ENCODE assay signal across 26 mouse cellular contexts in genomic region chr3:96824614-96825013, GRCm38 (mm10). TPM values are rescaled to one million over a fixed set of nuclear protein-coding genes. Genes with fewer than 3 reads are reported as not detected.
DNase-seq lines count a peak whose midpoint lies in the region; ATAC-seq and TF ChIP-seq lines count a peak whose summit lies in the region.
"Had no signal": no experiment of that assay in that cellular context is flagged by ENCODE, and none has a peak within 500 bp of the region (broad histone marks: within the 10 kb centered on the region; RNA-seq: fewer than 3 reads in every experiment).

No protein-coding gene starts in this region.

- no peak for TF ChIP-seq POLR2A in bone marrow, adult 2 months (IDR thresholded peaks at IDR 0.05; ENCODE audit: borderline replicate concordance, control insufficient read depth, low read depth, low read length)
- no peak for TF ChIP-seq POLR2A in small intestine, adult 2 months (IDR thresholded peaks at IDR 0.05; ENCODE audit: low read depth, low read length)

- no peak for ATAC-seq in kidney, embryonic 16.5 days (ENCODE audit: low FRiP score, low TSS enrichment)
- ATAC-seq: forebrain, embryonic 14.5 days; hindbrain, embryonic 16.5 days had no signal

- H3K27ac ChIP-seq in kidney, embryonic 16.5 days (ENCODE audit: low read length): no peak overlapping the region
- no peak overlapping the region for H3K27ac ChIP-seq in bone marrow, adult 2 months (ENCODE audit: control insufficient read depth, insufficient read depth, low read depth, low read length, poor library complexity)
- peak overlapping the region; percentile 26; the same call in 1 of the 2 replicates for H3K27ac ChIP-seq in small intestine, adult 2 months (ENCODE audit: insufficient read depth, low read depth, low read length)
- H3K27ac ChIP-seq: embryonic facial prominence, embryonic 15.5 days; forebrain, embryonic 10.5 days; heart, embryonic 13.5 days; hindbrain, embryonic 12.5 days had no signal

- no peaks in the 10 kb centered on the region for H3K9me3 ChIP-seq in kidney, embryonic 16.5 days (ENCODE audit: low read length)
- H3K9me3 ChIP-seq: embryonic facial prominence, embryonic 15.5 days; forebrain, embryonic 10.5 days; heart, embryonic 13.5 days; hindbrain, embryonic 12.5 days had no signal

- peaks cover 9% of the 10 kb centered on the region for H3K4me1 ChIP-seq in kidney, embryonic 16.5 days (ENCODE audit: insufficient read depth, low read length)
- no peaks in the 10 kb centered on the region; the same call in 1 of the 2 replicates for H3K4me1 ChIP-seq in bone marrow, adult 2 months (ENCODE audit: control insufficient read depth, insufficient read depth, low read length)
- H3K4me1 ChIP-seq in small intestine, adult 2 months (ENCODE audit: control insufficient read depth, insufficient read depth, insufficient read length, low read length): peaks cover 32% of the 10 kb centered on the region
- H3K4me1 ChIP-seq: embryonic facial prominence, embryonic 15.5 days; heart, embryonic 13.5 days had no signal

- WGBS in kidney, embryonic 16.5 days: 79% methylated on average over 12 of the region's 12 CpGs
- 84% methylated on average over 12 of the region's 12 CpGs for WGBS in bone marrow, adult 2 months
- 71% methylated on average over 12 of the region's 12 CpGs for WGBS in small intestine, adult 2 months

- H3K4me2 ChIP-seq in kidney, embryonic 16.5 days (replicated peaks; ENCODE audit: low read depth, low read length): no peak overlapping the region
- H3K4me2 ChIP-seq: embryonic facial prominence, embryonic 15.5 days; heart, embryonic 13.5 days; hindbrain, embryonic 12.5 days had no signal

- no peak overlapping the region for H3K4me3 ChIP-seq in kidney, embryonic 16.5 days (ENCODE audit: low read length)
- no peak overlapping the region for H3K4me3 ChIP-seq in bone marrow, adult 2 months (replicated peaks; ENCODE audit: control insufficient read depth, low read depth, low read length)
- H3K4me3 ChIP-seq in small intestine, adult 2 months (ENCODE audit: low read depth, low read length): peak overlapping the region; percentile 42
- H3K4me3 ChIP-seq: embryonic facial prominence, embryonic 15.5 days; erythroblast, embryonic 14.5 days; forebrain, embryonic 10.5 days; heart, embryonic 13.5 days; hindbrain, embryonic 12.5 days had no signal

- no peaks in the 10 kb centered on the region for H3K27me3 ChIP-seq in kidney, embryonic 16.5 days (ENCODE audit: insufficient read depth, low read length)
- no peaks in the 10 kb centered on the region for H3K27me3 ChIP-seq in small intestine, adult 2 months (ENCODE audit: control insufficient read depth, insufficient read depth, low read length)
- H3K27me3 ChIP-seq: CH12.LX; embryonic facial prominence, embryonic 15.5 days; hindbrain, embryonic 12.5 days had no signal

- no peaks in the 10 kb centered on the region for H3K36me3 ChIP-seq in kidney, embryonic 16.5 days (ENCODE audit: insufficient read depth, low read length)
- no peaks in the 10 kb centered on the region for H3K36me3 ChIP-seq in small intestine, adult 2 months (ENCODE audit: control insufficient read depth, insufficient read depth, low read length)
- H3K36me3 ChIP-seq: embryonic facial prominence, embryonic 15.5 days; forebrain, embryonic 10.5 days; heart, embryonic 13.5 days; hindbrain, embryonic 12.5 days had no signal

- DNase-seq in kidney, adult 18-20 months: peak; percentile 58
- peak; percentile 65 for DNase-seq in kidney, postnatal 10 days
- DNase-seq in gastrocnemius, adult 8-10 months (ENCODE audit: low spot score in 2 of 2): no peak
- no peak for DNase-seq in layer of hippocampus, adult 9-11 months
- DNase-seq: adrenal gland, adult 2 months; adrenal gland, postnatal 25 days; cerebellum, adult 8-10 months; cerebellum, postnatal 14 days; embryo, embryonic 11 days; gastrocnemius, postnatal 10 days; heart, postnatal 4 days had no signal

- H3K9ac ChIP-seq in kidney, embryonic 16.5 days (replicated peaks; ENCODE audit: low read length): no peak overlapping the region
- H3K9ac ChIP-seq: embryonic facial prominence, embryonic 15.5 days; heart, embryonic 13.5 days; hindbrain, embryonic 12.5 days had no signal

- TF ChIP-seq CTCF in bone marrow, adult 2 months (IDR thresholded peaks at IDR 0.05; ENCODE audit: control insufficient read depth, insufficient read depth, low read length): peak; percentile 2; the same call in 1 of the 2 replicates
- TF ChIP-seq CTCF in small intestine, adult 2 months (IDR thresholded peaks at IDR 0.05; ENCODE audit: extremely low read depth, insufficient read length, insufficient replicate concordance, low read depth, low read length): no peak

RNA-seq across cellular contexts. Expression of gene Pdzk1, which starts 4.5 kb away (rescaled TPM):
- polyA plus RNA-seq in kidney, embryonic 16.5 days (2015; fragmentation: Nextera tagmentation; extraction: Ambion mirVana): 224 and 245 TPM in 2 replicates
- polyA plus RNA-seq in bone marrow, adult 2 months (2011; ENCODE audit: insufficient read depth, insufficient read length, low replicate concordance, missing spikeins): 8.2 and 8.6 TPM in 2 replicates
- 11.4 and 58.3 TPM in 2 replicates for polyA plus RNA-seq in small intestine, adult 2 months (2012; rRNA removed)
- total RNA-seq in gastrocnemius, adult 8-10 months (2022): not detected
- total RNA-seq: adrenal gland, postnatal 25 days; gastrocnemius, postnatal 10 days; granulocyte monocyte progenitor cell, adult 5-6 weeks had no signal
- polyA plus RNA-seq: adrenal gland, adult 2 months; embryonic facial prominence, embryonic 11.5 days; embryonic facial prominence, embryonic 15.5 days; erythroblast, embryonic 14.5 days; forebrain, embryonic 10.5 days; forebrain, embryonic 14.5 days had no signal

RNA-seq across cellular contexts. Expression of gene Cd160, which starts 4.5 kb away (rescaled TPM):
- polyA plus RNA-seq in kidney, embryonic 16.5 days (2015; fragmentation: Nextera tagmentation; extraction: Ambion mirVana): 0.12 TPM in 1 of 2 replicates, not detected in the other
- 0.88 TPM in 1 of 2 replicates, not detected in the other for polyA plus RNA-seq in bone marrow, adult 2 months (2011; ENCODE audit: insufficient read depth, insufficient read length, low replicate concordance, missing spikeins)
- polyA plus RNA-seq in small intestine, adult 2 months (2012; rRNA removed): 2.4 and 3.4 TPM in 2 replicates
- total RNA-seq in gastrocnemius, adult 8-10 months (2022): not detected
- total RNA-seq: adrenal gland, adult 2 months; adrenal gland, postnatal 25 days; CH12.LX; common myeloid progenitor, adult 5-6 weeks; gastrocnemius, postnatal 10 days; heart, postnatal 4 days had no signal
- polyA plus RNA-seq: embryonic facial prominence, embryonic 11.5 days; erythroblast, embryonic 14.5 days; heart, postnatal 0 days had no signal

Comparison
In these comparisons a context has a peak if more than half of its experiments do, and no peak if none do; other contexts are left out.
1. DNase-seq: peak in kidney, adult 18-20 months (single experiment) and kidney, postnatal 10 days (single experiment); none in gastrocnemius, adult 8-10 months (0 of 2) and layer of hippocampus, adult 9-11 months (single experiment).